Mouse (Mus musculus) heart, adult 2 months (tissue): ENCODE data around the gene Rbfox3.

Experiments
- CTCF ChIP-seq: fragments of 200-600 bp; IDR thresholded peaks from 2 replicates; pipeline ENCODE4 v1.8.1; 2022; ENCODE audit warnings: antibody characterized with exemption, mild to moderate bottlenecking, moderate library complexity
- EP300 ChIP-seq: fragments of 200-500 bp; IDR thresholded peaks from 2 replicates; pipeline ENCODE4 v1.6.1; 2011; ENCODE audit warnings: low read depth, low read length, control low read depth; ENCODE audit not compliant: insufficient read depth
- POLR2A ChIP-seq: fragments of 200-500 bp; IDR thresholded peaks from 2 replicates; pipeline ENCODE4 v1.6.1; 2011; ENCODE audit warnings: mild to moderate bottlenecking, low read depth, low read length, control low read depth; ENCODE audit not compliant: insufficient read depth

GRCm38 (mm10) chr11:118540411-118541026 is 370.9 kb downstream of the Rbfox3 start:
- no peak for TF ChIP-seq CTCF
- TF ChIP-seq POLR2A, result no peak
- TF ChIP-seq EP300, result no peak
